Mouse (Mus musculus): ENCODE results near the gene Clasrp. TPM values are rescaled to one million over a fixed set of nuclear protein-coding genes. Genes with fewer than 3 reads are reported as not detected.
A peak's percentile ranks its signal among the peaks of the same experiment; 100 is the strongest.

Gene Clasrp
- polyA plus RNA-seq, 1 experiment from 2014 or later: 80.7 TPM

DNA sequence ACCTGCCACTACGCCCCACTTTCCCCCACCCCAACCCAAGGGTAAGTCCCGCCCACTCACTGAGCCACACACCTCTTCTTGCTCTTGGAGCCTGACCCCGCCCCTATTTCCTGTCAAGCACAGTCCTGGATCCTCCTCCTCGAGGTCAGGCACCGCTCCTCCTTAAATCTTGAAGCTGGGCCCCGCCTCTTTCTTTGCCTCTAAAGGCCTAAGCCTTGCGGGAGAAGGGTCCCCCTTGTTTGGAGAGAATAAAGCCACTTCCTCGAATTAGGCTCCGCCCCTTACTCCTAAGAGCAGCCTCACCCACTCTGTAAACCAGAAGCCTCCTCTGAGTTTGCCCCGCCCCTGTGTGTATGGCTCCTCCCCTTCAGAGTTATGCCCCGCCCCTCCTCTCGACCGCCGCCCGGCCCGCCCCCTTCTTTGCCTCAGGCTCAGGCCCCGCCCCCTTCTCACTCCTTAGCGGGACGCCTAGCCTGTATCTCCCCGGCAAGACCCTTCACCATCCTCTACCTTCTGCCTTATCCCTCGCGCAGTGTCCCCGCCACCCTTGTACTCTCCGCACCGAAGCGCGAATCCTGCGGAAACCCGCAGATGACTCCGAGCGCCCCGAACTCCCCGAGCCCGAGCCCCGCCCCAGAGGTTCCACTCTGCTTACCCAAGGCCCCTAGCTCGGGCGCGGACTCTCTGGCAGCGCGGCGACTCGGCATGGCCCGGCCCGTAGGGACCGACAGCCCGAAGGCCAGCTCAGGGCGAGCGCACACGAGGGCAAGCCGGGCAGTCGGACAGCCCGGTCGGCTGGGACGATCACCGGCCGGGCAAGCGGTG lies 24.5 kb upstream of the Clasrp start:
- 1% methylated on average over 57 of the region's 57 CpGs for WGBS
- Histone ChIP-seq H3K4me1 (no peaks in the 10 kb centered on the region), H3K9ac (peak overlapping the region; percentile 55), H3K9me3 (no peaks in the 10 kb centered on the region), H3K27me3 (no peaks in the 10 kb centered on the region), H3K4me3 (peak overlapping the region; percentile 78), H3K27ac (peak overlapping the region; percentile 85), H3K4me2 (replicated peaks) (peak overlapping the region; percentile 90), H3K36me3 (peaks cover 18% of the 10 kb centered on the region)
- ATAC-seq (ENCODE audit: insufficient number of reproducible peaks, insufficient read depth, low FRiP score, low TSS enrichment): peak; percentile 89

DNA sequence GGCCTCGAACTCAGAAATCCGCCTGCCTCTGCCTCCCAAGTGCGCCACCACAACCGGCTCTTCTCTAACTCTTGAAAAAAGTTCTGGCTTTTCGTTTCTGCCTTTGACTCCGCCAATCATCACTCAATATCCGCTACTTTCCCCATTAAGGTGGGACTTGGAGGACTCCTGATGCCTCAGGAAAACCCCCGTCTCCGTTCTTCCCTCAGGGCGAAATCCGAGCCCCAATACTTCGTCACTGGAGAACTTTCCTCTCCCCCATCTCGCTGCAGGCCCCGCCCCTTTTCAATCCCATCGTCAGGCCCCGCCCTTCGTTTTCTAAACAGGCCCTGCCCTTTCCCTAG lies 23.9 kb upstream of the Clasrp start:
- WGBS: 13% methylated on average over 17 of the region's 17 CpGs
- Histone ChIP-seq H3K9ac (no peak overlapping the region), H3K36me3 (peaks cover 12% of the 10 kb centered on the region), H3K4me2 (replicated peaks) (peak overlapping the region; percentile 90), H3K4me1 (no peaks in the 10 kb centered on the region), H3K4me3 (peak overlapping the region; percentile 78), H3K27me3 (no peaks in the 10 kb centered on the region), H3K9me3 (no peaks in the 10 kb centered on the region), H3K27ac (peak overlapping the region; percentile 85; the same call in 1 of the 2 replicates)
- ATAC-seq (ENCODE audit: insufficient number of reproducible peaks, insufficient read depth, low FRiP score, low TSS enrichment): no peak

- H3K4me1 ChIP-seq: no peaks in the 10 kb centered on the region
- ATAC-seq (ENCODE audit: insufficient number of reproducible peaks, insufficient read depth, low FRiP score, low TSS enrichment): no peak
- H3K9me3 ChIP-seq: no peaks in the 10 kb centered on the region
- no peak overlapping the region for H3K27ac ChIP-seq
- peak overlapping the region; percentile 90; the same call in 1 of the 2 replicates for H3K4me2 ChIP-seq (replicated peaks)
- WGBS: 60% methylated on average over 3 of the region's 3 CpGs
- no peak overlapping the region for H3K9ac ChIP-seq
- peaks cover 7% of the 10 kb centered on the region for H3K36me3 ChIP-seq
- no peak overlapping the region for H3K4me3 ChIP-seq
- H3K27me3 ChIP-seq: no peaks in the 10 kb centered on the region
These were observed 23.4 kb upstream of the Clasrp start for GRCm38 (mm10) chr7:19627721-19628120.

GRCm38 (mm10) chr7:19623433-19623832 lies 19.1 kb upstream of the Clasrp start:
- H3K4me2 ChIP-seq (replicated peaks): no peak overlapping the region
- peaks cover 3% of the 10 kb centered on the region; the same call in 1 of the 2 replicates for H3K4me1 ChIP-seq
- no peaks in the 10 kb centered on the region for H3K9me3 ChIP-seq
- peaks cover 7% of the 10 kb centered on the region; the same call in 1 of the 2 replicates for H3K27me3 ChIP-seq
- H3K27ac ChIP-seq: no peak overlapping the region
- no peaks in the 10 kb centered on the region for H3K36me3 ChIP-seq
- 77% methylated on average over 2 of the region's 2 CpGs for WGBS
- ATAC-seq (ENCODE audit: insufficient number of reproducible peaks, insufficient read depth, low FRiP score, low TSS enrichment): no peak
- H3K9ac ChIP-seq: no peak overlapping the region
- no peak overlapping the region for H3K4me3 ChIP-seq

- Histone ChIP-seq H3K9ac (no peak overlapping the region), H3K36me3 (no peaks in the 10 kb centered on the region), H3K4me1 (peaks cover 3% of the 10 kb centered on the region; the same call in 1 of the 2 replicates), H3K9me3 (no peaks in the 10 kb centered on the region), H3K4me2 (replicated peaks) (no peak overlapping the region), H3K4me3 (no peak overlapping the region), H3K27me3 (peaks cover 7% of the 10 kb centered on the region; the same call in 1 of the 2 replicates), H3K27ac (no peak overlapping the region)
- no peak for ATAC-seq (ENCODE audit: insufficient number of reproducible peaks, insufficient read depth, low FRiP score, low TSS enrichment)
- 31% methylated on average over 6 of the region's 6 CpGs for WGBS
These were observed 18.0 kb upstream of the Clasrp start for GRCm38 (mm10) chr7:19622241-19622640.

DNA sequence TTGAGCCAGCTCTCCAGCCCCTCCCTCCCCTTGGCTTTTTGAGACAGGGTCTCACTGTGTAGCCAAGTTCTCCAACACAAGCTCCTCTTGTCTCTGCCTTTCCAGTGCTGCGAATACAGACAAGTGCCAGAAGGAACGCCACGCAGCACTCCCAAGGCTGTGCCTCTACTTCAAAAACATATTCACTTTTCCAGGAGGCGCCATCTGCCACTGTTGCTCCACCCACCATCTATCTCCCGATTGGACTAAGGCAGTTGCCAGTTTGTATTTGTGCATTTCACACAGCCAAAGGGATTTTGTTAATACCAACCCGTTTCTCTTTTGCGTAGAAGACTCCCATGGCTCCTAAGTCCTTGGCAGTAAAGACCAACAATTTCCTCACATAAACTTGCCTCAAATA lies 16.5 kb upstream of the Clasrp start:
- Histone ChIP-seq H3K9ac (no peak overlapping the region), H3K9me3 (no peaks in the 10 kb centered on the region), H3K27ac (no peak overlapping the region), H3K36me3 (no peaks in the 10 kb centered on the region), H3K27me3 (peaks cover 7% of the 10 kb centered on the region; the same call in 1 of the 2 replicates), H3K4me2 (replicated peaks) (no peak overlapping the region), H3K4me1 (peaks cover 3% of the 10 kb centered on the region; the same call in 1 of the 2 replicates), H3K4me3 (no peak overlapping the region)
- WGBS: 90% methylated on average over 7 of the region's 7 CpGs
- ATAC-seq (ENCODE audit: insufficient number of reproducible peaks, insufficient read depth, low FRiP score, low TSS enrichment): no peak

GRCm38 (mm10) chr7:19619004-19619801 lies 14.9 kb upstream of the Clasrp start:
- 0 out of 2 replicates have a peak overlapping the region, but pooled peaks have one; percentile 63 for H3K27ac ChIP-seq

GRCm38 (mm10) chr7:19615036-19615577 lies 10.8 kb upstream of the Clasrp start:
- Histone ChIP-seq H3K4me2 (replicated peaks) (no peak overlapping the region), H3K27me3 (peaks cover 7% of the 10 kb centered on the region; the same call in 1 of the 2 replicates), H3K4me3 (no peak overlapping the region), H3K9me3 (no peaks in the 10 kb centered on the region), H3K27ac (no peak overlapping the region), H3K9ac (no peak overlapping the region), H3K36me3 (no peaks in the 10 kb centered on the region), H3K4me1 (peaks cover 3% of the 10 kb centered on the region; the same call in 1 of the 2 replicates)
- ATAC-seq (ENCODE audit: insufficient number of reproducible peaks, insufficient read depth, low FRiP score, low TSS enrichment): no peak
- 87% methylated on average over 12 of the region's 12 CpGs for WGBS

More at GRCm38 (mm10) chr7:19619004-19619801, 14.9 kb upstream of the Clasrp start:
- Histone ChIP-seq H3K27me3 (peaks cover 7% of the 10 kb centered on the region; the same call in 1 of the 2 replicates), H3K9ac (peak overlapping the region; percentile 58), H3K4me1 (peaks cover 3% of the 10 kb centered on the region; the same call in 1 of the 2 replicates), H3K36me3 (no peaks in the 10 kb centered on the region), H3K4me3 (peak overlapping the region; percentile 32), H3K9me3 (no peaks in the 10 kb centered on the region), H3K4me2 (replicated peaks) (peak overlapping the region; percentile 54)
- ATAC-seq (ENCODE audit: insufficient number of reproducible peaks, insufficient read depth, low FRiP score, low TSS enrichment): peak; percentile 76; the same call in 1 of the 2 replicates
- WGBS: 6% methylated on average over 35 of the region's 35 CpGs

DNA sequence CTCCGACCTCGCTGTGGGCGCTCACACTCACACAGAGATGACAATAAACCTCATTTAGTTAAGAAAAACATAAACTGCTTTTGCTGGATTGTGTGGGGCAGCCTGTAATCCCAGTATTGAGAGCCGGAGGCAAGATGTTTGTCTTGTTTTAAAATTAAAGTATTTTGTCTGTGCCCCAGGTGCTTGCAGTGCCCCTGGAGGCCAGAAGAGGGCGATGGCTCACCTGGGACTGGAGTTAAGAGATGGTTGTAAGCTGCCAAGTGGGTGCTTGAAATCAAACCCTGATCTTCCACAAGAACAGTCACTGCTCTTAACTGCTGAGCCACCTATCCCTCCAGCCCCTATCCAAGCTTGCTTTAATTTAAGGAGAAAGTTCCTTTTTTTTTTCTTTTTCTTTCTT lies 6.7 kb upstream of the Clasrp start:
- no peak overlapping the region for H3K27ac ChIP-seq
- H3K4me1 ChIP-seq: no peaks in the 10 kb centered on the region
- H3K27me3 ChIP-seq: no peaks in the 10 kb centered on the region
- ATAC-seq (ENCODE audit: insufficient number of reproducible peaks, insufficient read depth, low FRiP score, low TSS enrichment): no peak
- H3K4me2 ChIP-seq (replicated peaks): no peak overlapping the region
- no peak overlapping the region for H3K4me3 ChIP-seq
- WGBS: 78% methylated on average over 5 of the region's 5 CpGs
- no peak overlapping the region for H3K9ac ChIP-seq
- H3K9me3 ChIP-seq: no peaks in the 10 kb centered on the region
- no peaks in the 10 kb centered on the region for H3K36me3 ChIP-seq

- Histone ChIP-seq H3K27me3 (no peaks in the 10 kb centered on the region), H3K27ac (no peak overlapping the region), H3K36me3 (no peaks in the 10 kb centered on the region), H3K9me3 (no peaks in the 10 kb centered on the region), H3K4me3 (no peak overlapping the region), H3K9ac (no peak overlapping the region), H3K4me1 (no peaks in the 10 kb centered on the region), H3K4me2 (replicated peaks) (no peak overlapping the region)
- WGBS: 91% methylated on average over 12 of the region's 12 CpGs
- ATAC-seq (ENCODE audit: insufficient number of reproducible peaks, insufficient read depth, low FRiP score, low TSS enrichment): no peak
These were observed 5.5 kb upstream of the Clasrp start for GRCm38 (mm10) chr7:19609641-19610332.

DNA sequence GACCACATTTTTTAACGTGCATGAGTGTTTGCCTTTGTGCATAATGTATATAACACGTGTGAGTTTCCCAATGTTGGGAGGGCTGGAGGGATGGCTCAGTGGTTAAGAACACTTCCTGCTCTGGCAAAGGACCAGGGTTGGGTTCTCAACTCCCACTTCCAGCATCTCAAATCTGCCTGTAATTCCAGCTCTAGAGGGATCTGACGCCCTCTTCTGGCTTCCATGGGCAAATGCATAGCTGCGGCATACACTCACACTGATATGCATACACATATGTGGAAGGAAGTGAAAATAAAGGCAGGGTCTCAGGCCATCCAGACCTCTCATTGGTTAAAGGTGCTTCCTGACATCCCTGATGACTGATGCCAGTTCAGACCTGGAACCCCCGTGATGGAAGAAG lies 3.0 kb upstream of the Clasrp start:
- no peaks in the 10 kb centered on the region for H3K9me3 ChIP-seq
- WGBS: 83% methylated on average over 5 of the region's 5 CpGs
- peaks cover 14% of the 10 kb centered on the region for H3K4me1 ChIP-seq
- no peak overlapping the region for H3K9ac ChIP-seq
- H3K4me3 ChIP-seq: no peak overlapping the region
- no peaks in the 10 kb centered on the region for H3K27me3 ChIP-seq
- no peak overlapping the region for H3K27ac ChIP-seq
- no peak overlapping the region for H3K4me2 ChIP-seq (replicated peaks)
- H3K36me3 ChIP-seq: no peaks in the 10 kb centered on the region
- ATAC-seq (ENCODE audit: insufficient number of reproducible peaks, insufficient read depth, low FRiP score, low TSS enrichment): no peak
